Mouse (Mus musculus) testis, postnatal 10 days (tissue): ENCODE results near the gene Pdlim7.

ENCODE experiments used
- DNase-seq: peaks from one replicate; pipeline ENCODE4 v3.0.0; 2021; ENCODE audit warnings: low spot score

Pdlim7 gene

DNA sequence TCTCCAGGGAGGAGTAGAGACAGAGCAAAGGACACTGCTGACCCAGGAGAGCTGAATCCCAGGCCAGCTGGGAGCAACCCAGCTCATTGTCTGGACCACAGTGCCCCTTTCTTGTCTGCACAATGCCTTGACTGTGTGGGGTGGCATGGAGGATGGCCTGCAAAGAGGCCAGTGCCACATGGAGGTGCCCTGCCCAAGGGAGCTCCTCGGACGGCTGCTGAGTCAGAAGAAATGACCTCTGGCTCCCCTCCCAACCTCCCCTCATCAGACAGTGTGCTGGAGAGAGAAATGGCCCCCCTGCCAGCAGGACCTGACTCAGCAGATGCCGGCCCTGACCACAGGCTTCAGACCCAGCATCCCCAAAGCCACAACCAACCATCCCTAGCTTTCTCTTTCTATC lies 48.3 kb downstream of the Pdlim7 start:
- peak; percentile 51 for DNase-seq

DNA sequence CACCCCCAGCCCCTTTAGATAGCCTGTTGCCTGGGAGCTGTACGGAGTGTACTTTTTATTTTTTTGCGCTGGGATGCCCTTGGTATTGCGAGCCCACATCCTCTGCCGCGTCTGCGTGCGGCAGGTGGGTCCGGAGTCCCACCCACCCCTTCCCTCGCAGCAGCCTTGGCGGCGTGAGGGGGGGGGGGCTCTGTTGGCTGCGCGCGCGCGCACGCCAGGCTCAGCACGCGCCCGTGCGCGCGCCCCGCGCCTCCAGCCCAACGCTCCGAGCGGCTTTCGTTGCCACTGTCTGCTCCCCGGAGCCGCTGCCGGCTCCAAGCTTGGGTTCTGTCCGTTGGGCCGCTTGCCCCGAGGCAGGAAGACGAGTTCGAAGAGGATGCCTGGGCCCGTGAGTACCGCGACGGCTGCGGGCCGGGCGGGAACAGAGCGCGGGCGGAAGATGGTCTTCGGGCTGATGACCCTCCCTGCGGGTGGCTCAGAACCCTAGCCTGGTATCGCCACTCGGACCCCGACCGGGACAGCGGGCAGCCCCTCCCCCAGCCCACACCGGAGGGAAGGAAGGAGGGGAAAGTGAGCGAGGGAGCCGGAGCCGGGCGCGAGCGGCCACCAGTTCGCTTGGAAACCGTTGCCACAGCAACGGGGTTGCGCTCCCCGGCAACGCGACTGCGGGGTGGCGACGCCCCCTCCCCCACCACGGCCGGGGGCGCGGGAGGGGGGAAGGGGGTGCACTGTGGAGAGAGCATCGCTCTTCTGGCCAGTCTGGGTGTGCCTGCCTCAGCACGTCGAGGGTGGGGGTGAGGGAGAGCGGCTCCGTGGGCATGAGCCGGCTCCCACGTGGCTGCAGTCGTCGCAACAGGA lies 49.2 kb downstream of the Pdlim7 start, which contains the start of gene Prr7:
Gene Prr7 (plus strand): TSS at position 241 of the 858 bp plus-strand sequence.
- DNase-seq = peak; percentile 79

DNA sequence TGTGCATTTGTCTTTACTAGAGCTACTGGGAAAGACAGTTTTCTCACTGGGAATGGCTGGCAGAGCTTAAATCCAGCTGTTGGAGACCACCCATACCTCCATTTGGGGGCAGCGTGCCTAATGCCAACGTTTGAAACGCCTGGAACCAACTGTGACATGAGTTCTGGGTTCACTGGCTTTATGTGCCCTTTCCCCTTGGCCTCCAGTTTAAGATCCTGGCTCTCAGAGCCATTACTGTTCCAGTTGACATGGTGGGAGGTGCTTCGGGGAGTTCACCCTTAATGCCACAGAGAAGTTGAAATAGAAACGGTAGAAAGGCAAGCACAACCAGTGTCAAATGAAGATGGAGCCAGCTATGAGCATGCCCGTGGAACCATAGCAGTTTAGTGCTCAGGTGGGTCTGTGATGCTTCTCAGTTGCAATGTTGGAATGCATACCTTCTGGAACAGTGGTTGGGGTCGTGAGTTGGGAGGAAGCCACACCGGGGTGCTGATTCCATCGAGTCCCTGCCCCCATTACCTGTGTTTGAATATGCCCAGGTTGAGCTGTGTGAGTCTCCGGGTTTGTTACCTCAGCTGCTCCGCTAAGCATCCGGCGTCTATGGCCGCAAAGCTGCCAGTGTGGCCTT lies 50.0 kb downstream of the Pdlim7 start:
- DNase-seq = no peak

DNA sequence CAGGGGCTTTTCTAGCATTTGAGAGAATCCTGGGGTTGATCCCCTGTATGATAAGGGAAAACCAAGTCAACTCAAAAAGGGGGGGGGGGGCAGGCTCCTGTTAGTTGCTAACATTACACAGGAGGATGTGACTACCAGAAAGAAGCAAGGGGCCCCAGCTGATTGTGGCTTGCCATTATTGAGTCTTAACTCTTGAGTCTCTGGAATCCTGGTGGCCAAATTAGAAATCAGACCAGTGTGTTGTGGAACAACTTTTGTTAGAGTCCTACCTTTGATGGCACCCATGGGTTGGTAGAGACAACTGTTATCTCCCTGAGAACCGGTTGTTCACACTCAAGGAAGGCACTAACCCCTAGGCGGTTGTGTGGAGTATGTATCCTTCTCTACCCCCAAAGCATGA lies 50.5 kb downstream of the Pdlim7 start:
- DNase-seq = no peak

DNA sequence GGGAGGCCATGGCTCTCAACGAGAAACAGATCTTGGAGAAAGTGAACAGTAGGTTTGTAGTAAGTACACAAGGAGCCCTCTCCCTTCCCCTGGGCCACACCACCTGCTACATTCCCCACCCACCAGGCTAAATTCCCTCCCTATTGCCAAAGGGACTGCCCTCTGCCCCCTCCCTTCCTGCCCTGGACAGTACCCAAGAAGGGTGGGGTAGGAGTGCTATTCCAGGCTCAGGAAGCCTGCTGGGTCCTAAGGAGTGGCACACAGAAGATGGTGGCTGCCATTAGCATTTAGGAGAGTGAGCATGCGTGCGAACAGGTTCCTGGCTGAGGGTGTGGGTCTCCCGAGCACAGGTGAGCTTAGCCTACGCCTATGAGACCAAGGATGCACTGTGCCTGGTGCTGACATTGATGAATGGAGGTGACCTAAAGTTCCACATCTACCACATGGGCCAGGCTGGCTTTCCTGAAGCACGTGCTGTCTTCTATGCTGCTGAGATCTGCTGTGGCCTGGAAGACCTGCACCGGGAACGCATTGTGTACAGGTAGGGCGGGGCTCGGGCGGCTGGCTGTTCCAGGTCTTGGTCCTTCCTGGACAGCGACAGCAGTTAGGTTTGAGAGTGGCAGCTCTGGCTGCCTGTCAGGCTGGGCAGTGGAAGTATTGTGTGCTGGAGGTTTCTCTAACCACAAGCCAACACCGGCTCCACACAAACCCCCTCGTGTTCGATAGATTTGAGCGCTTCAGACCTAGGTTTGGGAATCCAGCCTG lies 61.5 kb downstream of the Pdlim7 start:
- no peak for DNase-seq

DNA sequence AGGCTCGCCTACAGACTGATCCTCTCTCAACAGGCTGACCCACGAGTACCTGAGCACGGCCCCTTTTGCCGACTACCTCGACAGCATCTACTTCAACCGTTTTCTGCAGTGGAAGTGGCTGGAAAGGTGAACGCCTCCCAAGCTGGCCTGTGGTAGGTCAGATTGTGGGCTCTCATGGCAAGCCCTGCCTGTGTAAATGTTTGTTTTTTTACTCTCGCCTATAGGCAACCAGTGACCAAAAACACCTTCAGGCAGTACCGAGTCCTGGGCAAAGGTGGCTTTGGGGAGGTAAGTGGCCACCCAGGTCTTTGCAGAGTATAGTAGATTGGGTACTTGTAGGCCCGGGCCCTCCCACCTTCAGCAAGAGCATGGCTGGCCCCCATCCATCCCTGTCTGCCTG lies 62.2 kb downstream of the Pdlim7 start:
- DNase-seq = no peak

DNA sequence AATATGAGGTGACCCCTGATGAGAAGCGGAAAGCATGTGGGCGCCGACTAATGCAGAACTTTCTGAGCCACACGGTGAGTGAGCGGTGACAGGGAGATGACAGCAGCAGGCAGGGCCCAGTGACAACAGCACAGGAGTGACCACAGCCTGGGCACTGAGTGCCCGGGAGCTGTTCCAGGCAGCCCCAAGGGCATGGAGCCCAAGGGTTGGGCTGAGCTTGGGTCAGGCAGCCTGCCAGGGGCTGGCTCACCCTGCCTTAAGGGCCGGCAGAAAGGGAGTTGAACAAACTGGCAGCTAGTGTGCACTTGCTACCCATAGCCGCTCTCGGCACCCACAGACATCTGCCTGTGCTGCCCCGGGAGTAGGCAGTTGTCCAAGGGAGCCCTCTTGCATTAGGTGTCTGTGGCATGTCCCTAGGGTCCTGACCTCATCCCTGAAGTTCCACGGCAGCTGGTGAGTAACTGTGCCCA lies 62.9 kb downstream of the Pdlim7 start:
- DNase-seq = peak; percentile 74

DNA sequence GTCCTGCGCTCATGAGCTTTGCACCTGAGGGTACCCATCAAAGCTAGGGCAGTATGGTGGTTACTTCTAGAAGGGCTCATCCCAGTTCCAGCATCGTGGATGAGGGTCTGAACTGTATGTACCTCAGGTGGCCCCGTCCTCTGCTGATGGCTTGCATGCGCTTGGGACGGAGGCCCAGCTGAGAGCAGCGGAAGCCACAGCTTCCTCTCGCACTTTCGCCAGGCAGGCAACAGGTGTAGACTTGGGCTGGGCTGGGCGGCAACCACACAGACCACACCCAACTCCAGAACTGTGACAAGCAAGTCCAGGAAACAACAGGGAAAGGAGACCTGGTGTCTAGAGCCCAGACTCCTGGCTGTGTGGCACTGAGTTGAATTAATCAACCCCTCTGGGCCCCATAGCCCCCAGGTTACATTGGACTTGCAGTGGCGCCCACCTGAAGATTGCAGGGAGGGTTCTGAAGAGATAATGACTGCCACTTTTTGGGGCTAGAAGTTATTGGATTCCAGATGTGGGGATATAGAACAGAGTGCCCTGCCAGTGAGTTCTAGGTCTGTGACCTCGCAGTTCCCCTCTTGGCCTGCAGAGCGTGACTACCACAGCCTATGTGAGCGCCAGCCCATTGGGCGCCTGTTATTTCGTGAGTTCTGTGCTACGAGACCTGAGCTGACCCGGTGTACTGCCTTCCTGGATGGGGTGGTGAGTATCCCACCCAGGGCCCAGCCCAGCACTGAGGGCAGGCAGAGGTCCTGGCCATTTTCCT lies 63.6 kb downstream of the Pdlim7 start:
- DNase-seq = no peak

DNA sequence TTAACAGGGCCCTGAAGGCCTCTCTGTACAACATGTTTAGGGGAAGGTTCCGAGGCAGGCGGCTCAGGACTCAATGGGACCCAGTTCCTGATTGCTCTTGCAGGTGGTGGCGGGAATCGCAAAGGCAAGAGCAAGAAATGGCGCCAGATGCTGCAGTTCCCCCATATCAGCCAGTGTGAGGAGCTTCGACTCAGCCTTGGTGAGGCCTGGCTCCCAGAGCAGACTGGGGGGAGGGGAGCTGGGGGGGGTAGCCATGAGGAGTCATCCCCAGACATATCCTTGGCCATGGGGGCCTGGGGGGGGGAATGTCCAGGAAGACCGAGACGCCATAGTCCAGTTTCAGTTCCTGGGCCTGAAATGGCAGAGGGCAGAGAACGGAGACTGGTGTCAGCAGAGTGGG lies 64.3 kb downstream of the Pdlim7 start:
- DNase-seq = no peak

DNA sequence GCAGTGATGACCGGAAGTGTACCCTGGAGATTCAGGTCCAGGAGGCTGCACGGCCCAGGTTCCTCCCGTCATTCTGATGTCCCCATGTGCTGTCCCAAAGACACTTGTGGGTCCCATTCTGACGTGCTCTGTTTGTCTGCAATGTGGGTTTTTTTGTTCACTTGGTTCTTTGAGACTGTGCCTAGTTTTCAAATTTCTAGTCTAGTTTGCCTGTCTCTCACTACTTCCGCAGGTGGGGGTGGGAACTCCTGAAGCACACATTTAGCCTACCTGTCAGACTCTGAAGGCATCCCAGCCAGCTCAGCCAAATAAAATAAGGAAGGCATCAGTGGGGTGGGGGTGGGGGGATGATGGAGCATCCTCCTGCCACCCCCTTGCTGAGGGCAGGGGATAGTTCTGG lies 65.3 kb downstream of the Pdlim7 start:
- no peak for DNase-seq

DNA sequence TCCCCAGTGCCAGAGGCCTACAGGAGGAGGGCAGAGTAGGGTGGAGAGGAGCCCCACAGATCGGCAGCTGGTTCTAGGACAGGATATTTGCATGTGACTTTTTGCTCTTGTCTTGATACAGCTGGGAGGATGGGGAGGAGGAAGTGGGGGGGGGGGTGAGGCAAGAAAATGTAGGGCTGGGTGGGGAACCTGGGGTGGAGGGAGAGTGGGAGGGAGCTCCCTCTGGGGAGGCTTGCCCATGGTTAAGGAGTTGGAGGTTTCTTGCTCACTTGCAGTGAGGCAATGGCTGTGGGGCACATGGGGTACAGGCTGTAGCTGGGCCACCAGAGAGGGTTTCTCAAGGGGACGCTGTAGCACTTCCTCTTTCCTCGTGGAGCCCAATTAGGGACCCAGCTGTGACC lies 65.9 kb downstream of the Pdlim7 start:
- no peak for DNase-seq

DNA sequence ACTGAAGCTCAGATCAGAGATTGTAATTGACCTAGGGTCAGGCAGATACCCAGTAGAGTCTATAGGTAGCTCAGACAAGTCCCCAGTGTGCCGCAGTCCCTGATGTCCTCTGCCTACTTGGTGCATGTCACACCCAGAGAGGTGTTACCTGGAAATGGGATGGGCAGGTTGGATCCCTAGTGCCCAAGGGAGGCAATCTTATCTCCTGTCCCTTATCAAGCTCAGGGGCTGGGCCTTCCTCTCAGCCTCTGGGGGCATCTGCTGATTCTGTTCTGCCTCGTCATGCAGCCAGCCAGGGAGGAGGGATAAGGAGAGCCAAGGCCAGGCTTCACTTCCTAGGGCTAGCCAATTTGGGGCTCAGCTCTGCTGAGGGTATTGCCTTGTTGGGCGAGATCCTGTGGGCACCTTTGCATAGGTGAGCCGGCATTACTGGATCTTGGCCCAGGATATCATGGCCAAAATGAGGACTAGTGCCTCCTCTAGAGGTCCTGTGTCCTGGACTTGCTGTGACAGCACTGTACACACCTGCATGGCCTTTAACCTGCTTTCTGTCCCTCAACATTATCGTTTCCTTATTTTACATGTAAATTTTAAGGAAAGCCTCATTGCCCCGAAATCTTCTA lies 66.9 kb downstream of the Pdlim7 start:
- DNase-seq = no peak
